In the genomic region with DNA sequence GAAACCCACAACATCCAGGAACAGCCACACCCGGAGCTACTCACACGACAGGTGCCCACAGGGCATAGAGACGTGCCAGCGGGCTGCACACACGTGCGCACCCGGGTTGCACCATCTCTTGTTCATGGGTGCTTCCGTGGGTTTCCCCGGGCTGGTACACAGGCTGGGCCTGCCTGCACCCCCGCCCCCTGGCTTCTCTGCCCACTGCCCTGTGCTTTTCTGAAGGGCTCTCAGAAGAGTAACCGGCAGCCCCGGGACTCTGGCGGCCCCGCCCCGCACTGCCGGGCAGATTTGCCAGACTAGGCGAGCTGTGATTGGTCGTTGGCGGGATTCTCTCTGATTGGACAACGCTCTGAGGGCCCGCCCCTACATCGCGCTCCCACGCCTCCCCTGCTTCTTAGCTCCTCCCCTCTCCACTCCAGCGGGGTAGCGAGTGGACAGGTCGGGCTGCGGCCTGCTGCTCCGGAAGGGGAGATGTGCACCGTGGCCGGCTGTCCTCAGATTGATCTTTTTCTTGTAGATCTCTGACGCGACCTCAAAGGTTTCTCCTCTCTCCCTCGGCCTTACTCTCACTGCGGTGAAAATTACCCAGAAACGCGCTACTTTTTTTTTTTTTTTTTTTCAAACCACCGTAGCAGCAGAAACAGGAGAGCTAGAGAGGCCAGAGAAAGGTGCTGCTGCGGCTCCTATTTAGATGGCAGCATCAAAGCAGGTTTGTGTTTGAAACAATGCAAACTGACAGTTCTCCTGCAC, we compare ENCODE assay signal across 9 mouse cellular contexts. TPM values are rescaled to one million over a fixed set of nuclear protein-coding genes. Genes with fewer than 3 reads are reported as not detected.
DNase-seq lines count a peak whose midpoint lies in the region; ATAC-seq and TF ChIP-seq lines count a peak whose summit lies in the region.
"Had no signal": no experiment of that assay in that cellular context is flagged by ENCODE, and none has a peak within 500 bp of the region (broad histone marks: within the 10 kb centered on the region; RNA-seq: fewer than 3 reads in every experiment).

A gene (minus strand): TSS at position 66 of the 753 bp plus-strand sequence.

- TF ChIP-seq CTCF in spleen, adult 2 months (IDR thresholded peaks at IDR 0.05; ENCODE audit: extremely low read depth, insufficient read depth, insufficient read length, insufficient replicate concordance), result no peak

- peak; percentile 99 for ATAC-seq in kidney, embryonic 14.5 days (ENCODE audit: low FRiP score, low TSS enrichment)
- ATAC-seq in limb, embryonic 14.5 days (ENCODE audit: low FRiP score, low read depth), result peak; percentile 99
- peak; percentile 99 for ATAC-seq in midbrain, embryonic 16.5 days

- peak; percentile 95; the same call in 1 of the 2 replicates for TF ChIP-seq POLR2A in limb, embryonic 14.5 days (IDR thresholded peaks at IDR 0.05; ENCODE audit: borderline replicate concordance, extremely low read depth, insufficient read depth, insufficient read length)
- peak; percentile 81 for TF ChIP-seq POLR2A in spleen, adult 2 months (IDR thresholded peaks at IDR 0.05; ENCODE audit: low read depth, low read length)

- H3K4me3 ChIP-seq in erythroblast, embryonic 14.5 days (replicated peaks), result peak within 1 kb of the TSS; percentile 61
- peak within 1 kb of the TSS; percentile 69 for H3K4me3 ChIP-seq in heart, embryonic 10.5 days
- H3K4me3 ChIP-seq in kidney, embryonic 14.5 days (ENCODE audit: low read length), result peak within 1 kb of the TSS; percentile 56
- peak within 1 kb of the TSS; percentile 64 for H3K4me3 ChIP-seq in limb, embryonic 14.5 days (replicated peaks; ENCODE audit: low read length)
- H3K4me3 ChIP-seq in midbrain, embryonic 16.5 days (ENCODE audit: low read depth, low read length), result peak within 1 kb of the TSS; percentile 67
- H3K4me3 ChIP-seq in spleen, adult 2 months (ENCODE audit: extremely low read depth, insufficient read depth, insufficient read length), result peak within 1 kb of the TSS; percentile 71

- H3K27ac ChIP-seq in heart, embryonic 10.5 days, result peak within 1 kb of the TSS; percentile 62
- H3K27ac ChIP-seq in kidney, embryonic 14.5 days (ENCODE audit: low read depth, low read length), result peak within 1 kb of the TSS; percentile 67; the same call in 1 of the 2 replicates
- peak within 1 kb of the TSS; percentile 56 for H3K27ac ChIP-seq in limb, embryonic 14.5 days (replicated peaks; ENCODE audit: low read depth, low read length)
- H3K27ac ChIP-seq in midbrain, embryonic 16.5 days (ENCODE audit: low read length), result peak within 1 kb of the TSS; percentile 75
- H3K27ac ChIP-seq in spleen, adult 2 months (ENCODE audit: insufficient read depth, low read length), result peak within 1 kb of the TSS; percentile 91

- no peaks in the 10 kb centered on the region for H3K9me3 ChIP-seq in erythroblast, embryonic 14.5 days (ENCODE audit: control insufficient read depth, low read length)
- H3K9me3 ChIP-seq in heart, embryonic 10.5 days, result no peaks in the 10 kb centered on the region
- no peaks in the 10 kb centered on the region for H3K9me3 ChIP-seq in kidney, embryonic 14.5 days (ENCODE audit: control insufficient read depth, low read length)
- no peaks in the 10 kb centered on the region for H3K9me3 ChIP-seq in limb, embryonic 14.5 days (ENCODE audit: control insufficient read depth, low read length)
- H3K9me3 ChIP-seq in midbrain, embryonic 16.5 days (replicated peaks; ENCODE audit: control insufficient read depth, low read length, poor library complexity, severe bottlenecking), result no peaks in the 10 kb centered on the region

- peaks cover 14% of the 10 kb centered on the region for H3K4me1 ChIP-seq in erythroblast, embryonic 14.5 days (ENCODE audit: control insufficient read depth)
- peaks cover 6% of the 10 kb centered on the region for H3K4me1 ChIP-seq in heart, embryonic 10.5 days
- H3K4me1 ChIP-seq in kidney, embryonic 14.5 days (ENCODE audit: control insufficient read depth, insufficient read depth, low read length), result no peaks in the 10 kb centered on the region
- peaks cover 11% of the 10 kb centered on the region; the same call in 1 of the 2 replicates for H3K4me1 ChIP-seq in limb, embryonic 14.5 days (ENCODE audit: control insufficient read depth, insufficient read depth, low read length)
- peaks cover 20% of the 10 kb centered on the region for H3K4me1 ChIP-seq in midbrain, embryonic 16.5 days (ENCODE audit: control insufficient read depth, insufficient read depth, low read length)
- H3K4me1 ChIP-seq in spleen, adult 2 months (ENCODE audit: control insufficient read depth, insufficient read depth, insufficient read length), result peaks cover 3% of the 10 kb centered on the region; the same call in 1 of the 2 replicates

- peaks cover 7% of the 10 kb centered on the region for H3K27me3 ChIP-seq in erythroblast, embryonic 14.5 days (ENCODE audit: control insufficient read depth)
- H3K27me3 ChIP-seq in heart, embryonic 10.5 days (ENCODE audit: insufficient read depth, poor library complexity, severe bottlenecking), result no peaks in the 10 kb centered on the region
- H3K27me3 ChIP-seq in kidney, embryonic 14.5 days (ENCODE audit: control insufficient read depth, insufficient read depth, low read length), result no peaks in the 10 kb centered on the region; the same call in 1 of the 2 replicates
- no peaks in the 10 kb centered on the region for H3K27me3 ChIP-seq in limb, embryonic 14.5 days (ENCODE audit: control insufficient read depth, insufficient read depth, low read length)
- H3K27me3 ChIP-seq in midbrain, embryonic 16.5 days (ENCODE audit: control insufficient read depth, insufficient read depth, low read depth, low read length), result no peaks in the 10 kb centered on the region
- no peaks in the 10 kb centered on the region for H3K27me3 ChIP-seq in spleen, adult 2 months (ENCODE audit: control insufficient read depth, insufficient read depth, low read length)

- DNase-seq in B cell, adult 2 months, result peak; percentile 92 to 94
- peak; percentile 87 for DNase-seq in brain, embryonic 18.5 days (ENCODE audit: low read depth, low spot score)
- peak; percentile 97 for DNase-seq in heart, embryonic 10.5 days (ENCODE audit: low spot score)
- peak; percentile 98 for DNase-seq in limb, embryonic 14.5 days (ENCODE audit: low spot score)
- DNase-seq in spleen, adult 2 months (ENCODE audit: low read depth in 1 of 2, low spot score in 2 of 2), result peak; percentile 89 to 93

- peak within 1 kb of the TSS; percentile 63 for H3K9ac ChIP-seq in kidney, embryonic 14.5 days (ENCODE audit: low read depth, low read length)
- peak within 1 kb of the TSS; percentile 65 for H3K9ac ChIP-seq in limb, embryonic 14.5 days (ENCODE audit: low read depth, low read length, severe bottlenecking)
- peak within 1 kb of the TSS; percentile 65 for H3K9ac ChIP-seq in midbrain, embryonic 16.5 days (ENCODE audit: low read depth, low read length)

- H3K36me3 ChIP-seq in erythroblast, embryonic 14.5 days (ENCODE audit: control insufficient read depth), result no peaks in the 10 kb centered on the region; the same call in 1 of the 2 replicates
- H3K36me3 ChIP-seq in heart, embryonic 10.5 days, result no peaks in the 10 kb centered on the region
- no peaks in the 10 kb centered on the region for H3K36me3 ChIP-seq in kidney, embryonic 14.5 days (ENCODE audit: control insufficient read depth, insufficient read depth, low read length)
- H3K36me3 ChIP-seq in limb, embryonic 14.5 days (ENCODE audit: control insufficient read depth, insufficient read depth, low read length), result no peaks in the 10 kb centered on the region
- no peaks in the 10 kb centered on the region for H3K36me3 ChIP-seq in midbrain, embryonic 16.5 days (ENCODE audit: control insufficient read depth, insufficient read depth, low read length)
- H3K36me3 ChIP-seq in spleen, adult 2 months (ENCODE audit: control insufficient read depth, insufficient read depth, low read length), result no peaks in the 10 kb centered on the region
- H3K36me3 ChIP-seq: G1E had no signal

- WGBS in heart, embryonic 10.5 days, result under 1% methylated on average over 39 of the region's 39 CpGs
- under 1% methylated on average over 39 of the region's 39 CpGs for WGBS in kidney, embryonic 14.5 days
- under 1% methylated on average over 35 of the region's 39 CpGs for WGBS in limb, embryonic 14.5 days
- WGBS in midbrain, embryonic 16.5 days, result under 1% methylated on average over 37 of the region's 39 CpGs
- WGBS in spleen, adult 2 months, result under 1% methylated on average over 39 of the region's 39 CpGs

- peak within 1 kb of the TSS; percentile 81 for H3K4me2 ChIP-seq in kidney, embryonic 14.5 days (replicated peaks; ENCODE audit: low read depth, low read length)
- H3K4me2 ChIP-seq in limb, embryonic 14.5 days (replicated peaks; ENCODE audit: low read depth, low read length, severe bottlenecking), result peak within 1 kb of the TSS; percentile 94
- H3K4me2 ChIP-seq in midbrain, embryonic 16.5 days (ENCODE audit: low read length), result peak within 1 kb of the TSS; percentile 83

RNA-seq across cellular contexts. Expression of the gene that starts here (rescaled TPM):
- polyA plus RNA-seq in erythroblast, embryonic 14.5 days (2012), result under 0.01 TPM in 1 of 2 replicates, not detected in the other
- 0.73 and 1.6 TPM in 2 replicates for polyA plus RNA-seq in heart, embryonic 10.5 days (2016; fragmentation: Nextera tagmentation; extraction: Ambion mirVana)
- polyA plus RNA-seq in kidney, embryonic 14.5 days (2014; fragmentation: Nextera tagmentation; extraction: Ambion mirVana), result 0.89 and 1.2 TPM in 2 replicates
- polyA plus RNA-seq in limb, embryonic 14.5 days (2012; rRNA removed), result 2.6 and 2.8 TPM in 2 replicates
- polyA plus RNA-seq in limb, embryonic 14.5 days (2014; fragmentation: Nextera tagmentation; extraction: Ambion mirVana), result 1.8 and 2.1 TPM in 2 replicates
- polyA plus RNA-seq in midbrain, embryonic 16.5 days (2015; fragmentation: Nextera tagmentation; extraction: Ambion mirVana), result 15.5 and 16.2 TPM in 2 replicates
- 1.7 and 1.9 TPM in 2 replicates for polyA plus RNA-seq in spleen, adult 2 months (2012; rRNA removed)
- polyA plus RNA-seq: G1E had no signal

Comparison
In these comparisons a context has a peak if more than half of its experiments do, and no peak if none do; other contexts are left out.
1. Peak in every context shown above with its lines: DNase-seq, ATAC-seq, H3K4me3 ChIP-seq and H3K27ac ChIP-seq.